Mouse (Mus musculus): ENCODE measurements around the gene Ddah1. TPM values are rescaled to one million over a fixed set of nuclear protein-coding genes. Genes with fewer than 3 reads are reported as not detected.
A peak's percentile ranks its signal among the peaks of the same experiment; 100 is the strongest.
"Not testable (repeated sequence)": the region's sequence is repeated elsewhere in the genome, so short reads cannot be mapped to it uniquely, and the experiment has no call there.

Ddah1 gene
- polyA plus RNA-seq, 1 experiment from 2014 or later = 135 TPM

DNA sequence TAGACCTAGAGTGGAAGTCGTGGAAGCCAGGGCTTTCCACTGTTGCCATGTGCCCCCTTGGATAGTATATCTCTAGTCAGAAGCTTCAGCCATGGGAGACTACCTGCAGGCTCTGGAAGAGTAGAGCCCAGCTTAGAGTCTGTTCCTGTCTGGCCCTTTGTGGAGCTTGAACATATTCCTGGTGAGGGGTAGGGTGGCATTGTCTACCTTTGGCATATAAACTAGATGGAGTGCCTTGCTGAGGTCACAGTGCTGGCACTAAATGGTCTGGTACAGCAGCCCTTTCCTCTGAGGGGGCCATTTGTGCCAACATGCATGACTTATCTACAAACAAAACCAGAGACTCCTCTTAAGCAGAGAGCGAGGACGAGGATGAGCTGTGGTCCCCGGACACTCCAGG is 95.2 kb downstream of the Ddah1 start:
- 78% methylated on average over 4 of the region's 4 CpGs for WGBS
- H3K4me1 ChIP-seq = 0 out of 2 replicates have a peak, but pooled peaks cover 4% of the 10 kb centered on the region
- no peak overlapping the region for H3K27ac ChIP-seq
- ATAC-seq (replicated peaks) = no peak
- no peak overlapping the region for H3K4me3 ChIP-seq
- no peaks in the 10 kb centered on the region for H3K27me3 ChIP-seq (replicated peaks)
- no peak overlapping the region for H3K4me2 ChIP-seq
- H3K9ac ChIP-seq = no peak overlapping the region
- no peaks in the 10 kb centered on the region for H3K36me3 ChIP-seq (replicated peaks)
- no peaks in the 10 kb centered on the region for H3K9me3 ChIP-seq

GRCm38 (mm10) chr3:145854427-145854826 is 96.0 kb downstream of the Ddah1 start:
- Histone ChIP-seq H3K36me3 (replicated peaks) (no peaks in the 10 kb centered on the region), H3K4me3 (no peak overlapping the region), H3K4me1 (0 out of 2 replicates have a peak, but pooled peaks cover 4% of the 10 kb centered on the region), H3K27ac (peak overlapping the region; percentile 26; the same call in 1 of the 2 replicates), H3K9me3 (no peaks in the 10 kb centered on the region), H3K9ac (no peak overlapping the region), H3K27me3 (replicated peaks) (no peaks in the 10 kb centered on the region), H3K4me2 (no peak overlapping the region)
- 43% methylated on average over 5 of the region's 5 CpGs for WGBS
- ATAC-seq (replicated peaks) = peak; percentile 82

DNA sequence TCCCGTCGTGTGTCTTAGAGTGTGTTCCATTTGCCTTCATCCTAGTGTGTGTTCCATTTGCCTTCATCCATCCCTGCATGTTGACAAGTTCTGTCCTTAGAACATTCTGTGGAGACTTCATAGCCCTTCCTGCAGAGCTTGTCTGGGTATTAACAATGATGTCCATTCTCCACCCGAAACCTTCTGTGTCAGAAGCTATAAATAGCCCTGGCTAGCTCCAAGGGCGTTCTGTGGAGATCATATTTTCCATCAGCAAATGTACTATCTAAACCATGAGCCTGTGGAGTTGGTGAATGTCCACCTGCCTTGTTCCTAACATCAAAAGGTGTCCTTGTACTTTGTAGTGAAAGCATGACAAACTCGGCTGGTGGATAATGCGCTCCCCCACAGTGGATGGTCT is 96.8 kb downstream of the Ddah1 start:
- Histone ChIP-seq H3K36me3 (replicated peaks) (no peaks in the 10 kb centered on the region), H3K9me3 (no peaks in the 10 kb centered on the region), H3K27me3 (replicated peaks) (no peaks in the 10 kb centered on the region), H3K9ac (no peak overlapping the region), H3K4me2 (no peak overlapping the region), H3K27ac (no peak overlapping the region), H3K4me3 (no peak overlapping the region), H3K4me1 (0 out of 2 replicates have a peak, but pooled peaks cover 4% of the 10 kb centered on the region)
- ATAC-seq (replicated peaks) = no peak; the same call in 1 of the 2 replicates
- 90% methylated on average over 6 of the region's 6 CpGs for WGBS

GRCm38 (mm10) chr3:145858388-145858787 is 99.9 kb downstream of the Ddah1 start:
- H3K9ac ChIP-seq = no peak overlapping the region
- ATAC-seq (replicated peaks) = no peak
- 95% methylated on average over 5 of the region's 5 CpGs for WGBS
- H3K36me3 ChIP-seq (replicated peaks) = no peaks in the 10 kb centered on the region
- no peak overlapping the region for H3K4me2 ChIP-seq
- H3K4me3 ChIP-seq = no peak overlapping the region
- no peaks in the 10 kb centered on the region for H3K27me3 ChIP-seq (replicated peaks)
- no peak overlapping the region for H3K27ac ChIP-seq
- H3K4me1 ChIP-seq = 0 out of 2 replicates have a peak, but pooled peaks cover 4% of the 10 kb centered on the region
- no peaks in the 10 kb centered on the region for H3K9me3 ChIP-seq

GRCm38 (mm10) chr3:145862521-145862920 is 104.0 kb downstream of the Ddah1 start:
- ATAC-seq (replicated peaks) = no peak
- 69% methylated on average over 4 of the region's 4 CpGs for WGBS

DNA sequence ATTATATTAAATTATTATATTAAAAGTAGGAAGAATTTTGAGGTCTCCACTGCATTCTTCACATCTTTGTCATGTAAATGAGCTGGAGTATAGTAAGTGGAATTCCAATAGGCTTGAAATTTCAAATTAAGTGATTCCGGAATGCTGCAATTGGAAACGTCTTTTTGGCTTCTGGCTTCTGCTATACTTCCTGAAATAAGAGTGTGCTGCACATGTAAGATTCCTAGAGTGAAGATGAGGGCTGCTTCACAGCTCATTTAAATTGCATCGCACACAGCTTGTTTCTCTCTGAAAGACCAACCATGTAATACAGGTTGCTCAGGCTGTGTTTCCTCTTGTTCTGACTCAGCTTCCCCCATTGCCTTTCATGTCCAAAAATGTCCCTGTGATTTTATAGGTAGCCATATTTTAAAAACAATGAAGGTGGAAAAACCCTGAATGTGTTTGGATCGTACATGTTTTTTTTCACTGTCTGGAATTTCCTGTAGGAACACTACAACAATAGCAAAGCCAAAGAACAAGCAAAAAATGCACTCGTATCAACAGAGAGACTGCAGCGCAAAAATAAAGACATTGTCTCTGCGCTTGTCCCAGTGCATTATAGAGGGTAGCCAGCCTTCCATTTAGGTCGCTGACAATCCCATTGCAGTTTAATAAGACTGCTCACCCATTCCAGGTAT is 105.7 kb downstream of the Ddah1 start:
- Histone ChIP-seq H3K4me2 (no peak overlapping the region), H3K27ac (peak overlapping the region; percentile 17; the same call in 1 of the 2 replicates), H3K36me3 (replicated peaks) (no peaks in the 10 kb centered on the region), H3K9ac (no peak overlapping the region), H3K4me1 (peaks cover 8% of the 10 kb centered on the region), H3K9me3 (no peaks in the 10 kb centered on the region), H3K4me3 (no peak overlapping the region), H3K27me3 (replicated peaks) (no peaks in the 10 kb centered on the region)
- ATAC-seq (replicated peaks) = no peak
- 60% methylated on average over 8 of the region's 8 CpGs for WGBS

More at GRCm38 (mm10) chr3:145862521-145862920, 104.0 kb downstream of the Ddah1 start:
- no peaks in the 10 kb centered on the region for H3K27me3 ChIP-seq (replicated peaks)
- H3K9me3 ChIP-seq = no peaks in the 10 kb centered on the region
- H3K4me1 ChIP-seq = peaks cover 8% of the 10 kb centered on the region
- no peak overlapping the region for H3K27ac ChIP-seq
- H3K9ac ChIP-seq = no peak overlapping the region
- no peak overlapping the region for H3K4me2 ChIP-seq
- H3K36me3 ChIP-seq (replicated peaks) = no peaks in the 10 kb centered on the region
- no peak overlapping the region for H3K4me3 ChIP-seq

GRCm38 (mm10) chr3:145864713-145865233 is 106.3 kb downstream of the Ddah1 start:
- Histone ChIP-seq H3K27ac (peak overlapping the region; percentile 17; the same call in 1 of the 2 replicates), H3K4me1 (peaks cover 8% of the 10 kb centered on the region), H3K4me3 (no peak overlapping the region), H3K9me3 (no peaks in the 10 kb centered on the region), H3K36me3 (replicated peaks) (no peaks in the 10 kb centered on the region), H3K27me3 (replicated peaks) (no peaks in the 10 kb centered on the region), H3K4me2 (no peak overlapping the region), H3K9ac (no peak overlapping the region)
- no peak for ATAC-seq (replicated peaks)
- WGBS = 89% methylated on average over 7 of the region's 10 CpGs

GRCm38 (mm10) chr3:145872680-145873079 is 114.2 kb downstream of the Ddah1 start:
- no peak overlapping the region for H3K9ac ChIP-seq
- H3K4me2 ChIP-seq = no peak overlapping the region
- no peak for ATAC-seq (replicated peaks)
- no peaks in the 10 kb centered on the region for H3K27me3 ChIP-seq (replicated peaks)
- no peaks in the 10 kb centered on the region for H3K9me3 ChIP-seq
- H3K4me3 ChIP-seq = no peak overlapping the region
- H3K4me1 ChIP-seq = no peaks in the 10 kb centered on the region
- H3K36me3 ChIP-seq (replicated peaks) = no peaks in the 10 kb centered on the region
- 94% methylated on average over 9 of the region's 9 CpGs for WGBS
- no peak overlapping the region for H3K27ac ChIP-seq

- WGBS = 84% methylated on average over 1 of the region's 1 CpGs
- Histone ChIP-seq H3K4me3 (no peak overlapping the region), H3K4me2 (no peak overlapping the region), H3K9me3 (no peaks in the 10 kb centered on the region), H3K4me1 (no peaks in the 10 kb centered on the region), H3K27ac (no peak overlapping the region), H3K9ac (no peak overlapping the region), H3K27me3 (replicated peaks) (no peaks in the 10 kb centered on the region), H3K36me3 (replicated peaks) (no peaks in the 10 kb centered on the region)
- ATAC-seq (replicated peaks) = no peak
Measured at GRCm38 (mm10) chr3:145873271-145873670, 114.8 kb downstream of the Ddah1 start.

DNA sequence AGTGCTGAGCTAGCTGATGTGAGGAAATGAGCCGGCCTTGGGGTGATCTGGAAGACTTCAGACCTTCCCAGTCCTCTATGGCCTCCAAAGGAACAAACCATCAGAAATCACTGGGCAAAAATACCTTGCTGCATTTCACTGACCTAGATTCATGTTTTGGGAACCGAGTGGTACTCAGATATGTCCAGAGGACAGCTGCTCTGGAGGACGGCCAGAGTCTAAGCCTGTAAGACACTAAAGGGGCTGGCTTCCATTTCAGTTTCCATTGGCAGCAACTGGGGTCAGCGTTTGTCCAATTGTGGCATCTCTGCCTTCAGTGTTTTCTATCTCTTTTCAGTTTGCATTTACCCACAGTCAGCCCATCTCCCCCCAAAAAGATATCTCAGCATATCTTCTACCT is 115.7 kb downstream of the Ddah1 start:
- no peaks in the 10 kb centered on the region for H3K9me3 ChIP-seq
- no peaks in the 10 kb centered on the region for H3K27me3 ChIP-seq (replicated peaks)
- no peaks in the 10 kb centered on the region for H3K36me3 ChIP-seq (replicated peaks)
- no peak overlapping the region for H3K4me2 ChIP-seq
- ATAC-seq (replicated peaks) = no peak
- 91% methylated on average over 4 of the region's 4 CpGs for WGBS
- no peaks in the 10 kb centered on the region for H3K4me1 ChIP-seq
- H3K27ac ChIP-seq = no peak overlapping the region
- H3K9ac ChIP-seq = no peak overlapping the region
- H3K4me3 ChIP-seq = no peak overlapping the region

DNA sequence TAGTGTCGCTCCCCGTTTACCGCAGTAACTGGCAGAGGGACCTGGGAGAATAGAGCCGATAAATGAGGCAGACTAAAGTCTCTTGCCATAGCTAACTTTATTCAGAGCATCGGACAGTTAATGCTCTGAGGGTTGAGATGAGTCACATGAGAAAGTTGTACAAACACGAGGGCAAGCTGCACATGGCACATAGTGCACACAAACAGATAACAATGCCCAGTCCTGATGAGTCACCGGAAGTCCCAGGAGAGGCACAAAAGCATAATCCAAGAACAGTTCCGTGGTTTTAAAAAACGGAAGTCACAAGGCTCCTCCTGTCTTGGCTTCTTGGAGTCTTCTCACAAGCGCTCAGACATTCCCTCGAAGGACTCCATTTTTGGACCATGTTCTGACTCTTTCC is 117.6 kb downstream of the Ddah1 start:
- WGBS = 88% methylated on average over 11 of the region's 11 CpGs
- Histone ChIP-seq H3K4me1 (no peaks in the 10 kb centered on the region), H3K36me3 (replicated peaks) (no peaks in the 10 kb centered on the region), H3K9ac (no peak overlapping the region), H3K4me2 (no peak overlapping the region), H3K27ac (no peak overlapping the region), H3K4me3 (no peak overlapping the region), H3K27me3 (replicated peaks) (no peaks in the 10 kb centered on the region), H3K9me3 (no peaks in the 10 kb centered on the region)
- ATAC-seq (replicated peaks) = no peak

DNA sequence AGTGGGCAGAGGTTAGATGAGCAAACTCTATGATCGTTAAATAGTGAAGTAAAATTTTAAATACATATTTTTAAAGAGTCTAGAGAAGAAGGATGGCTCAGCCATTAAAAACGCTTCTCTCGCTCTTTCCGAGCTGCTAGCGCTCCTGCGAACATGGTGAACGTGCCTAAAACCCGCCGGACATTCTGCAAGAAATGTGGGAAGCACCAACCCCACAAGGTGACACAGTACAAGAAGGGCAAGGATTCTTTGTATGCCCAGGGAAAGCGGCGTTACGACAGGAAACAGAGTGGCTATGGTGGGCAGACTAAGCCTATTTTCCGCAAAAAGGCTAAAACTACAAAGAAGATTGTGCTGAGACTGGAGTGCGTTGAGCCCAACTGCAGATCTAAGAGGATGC is 120.4 kb downstream of the Ddah1 start:
- H3K4me1 ChIP-seq; H3K9me3 ChIP-seq; H3K27me3 ChIP-seq (replicated peaks); ATAC-seq (replicated peaks); H3K4me3 ChIP-seq; H3K27ac ChIP-seq; H3K4me2 ChIP-seq; H3K36me3 ChIP-seq (replicated peaks); H3K9ac ChIP-seq: not testable (repeated sequence)
- 61% methylated on average over 14 of the region's 14 CpGs for WGBS

- H3K36me3 ChIP-seq (replicated peaks) = no peaks in the 10 kb centered on the region
- no peaks in the 10 kb centered on the region for H3K9me3 ChIP-seq
- no peak overlapping the region for H3K27ac ChIP-seq
- peaks cover 7% of the 10 kb centered on the region; the same call in 1 of the 2 replicates for H3K4me1 ChIP-seq
- H3K9ac ChIP-seq = no peak overlapping the region
- 92% methylated on average over 1 of the region's 1 CpGs for WGBS
- H3K4me2 ChIP-seq = no peak overlapping the region
- no peak for ATAC-seq (replicated peaks)
- H3K4me3 ChIP-seq = no peak overlapping the region
- H3K27me3 ChIP-seq (replicated peaks) = no peaks in the 10 kb centered on the region
Measured at GRCm38 (mm10) chr3:145880335-145880734, 121.9 kb downstream of the Ddah1 start.
